Mouse (Mus musculus) kidney, embryonic 14.5 days (tissue): ENCODE measurements at regions not wholly inside any gene's neighbourhood (a gene's known extent, or its start where the extent isn't known, plus 50 kb on each side); places are given as distances from the start of the nearest gene placed in this dataset.

ENCODE experiments used
- ATAC-seq: fragments of 200-750 bp; cut with Nextera tagmentation; 2 replicates; pipeline ENCODE4 v1.8.0; 2017; ENCODE audit warnings: moderate number of reproducible peaks, mild to moderate bottlenecking, moderate TSS enrichment, moderate library complexity; ENCODE audit not compliant: low FRiP score, low TSS enrichment
- H3K27ac ChIP-seq: fragments of 300-500 bp; sonication (generic); 2 replicates; pipeline ENCODE4 v1.5.1; 2014; ENCODE audit warnings: low read depth, mild to moderate bottlenecking, low read length, moderate library complexity, mixed read lengths
- H3K27me3 ChIP-seq: fragments of 300-500 bp; sonication (generic); 2 replicates; pipeline ENCODE4 v1.6.1; 2014; ENCODE audit warnings: mild to moderate bottlenecking, low read length; ENCODE audit not compliant: control insufficient read depth, insufficient read depth
- H3K36me3 ChIP-seq: fragments of 300-500 bp; sonication (generic); 2 replicates; pipeline ENCODE4 v1.6.1; 2014; ENCODE audit warnings: low read length, mixed read lengths; ENCODE audit not compliant: control insufficient read depth, insufficient read depth
- H3K4me1 ChIP-seq: fragments of 300-500 bp; sonication (generic); 2 replicates; pipeline ENCODE4 v1.6.1; 2014; ENCODE audit warnings: low read length, mixed read lengths; ENCODE audit not compliant: control insufficient read depth, insufficient read depth
- H3K4me2 ChIP-seq: fragments of 300-500 bp; sonication (generic); replicated peaks from 2 replicates; pipeline ENCODE4 v1.6.1; 2014; ENCODE audit warnings: low read depth, mild to moderate bottlenecking, low read length
- H3K4me3 ChIP-seq: fragments of 300-500 bp; sonication (generic); 2 replicates; pipeline ENCODE4 v1.5.1; 2014; ENCODE audit warnings: mild to moderate bottlenecking, low read length
- H3K9ac ChIP-seq: fragments of 300-500 bp; sonication (generic); 2 replicates; pipeline ENCODE4 v1.6.1; 2014; ENCODE audit warnings: low read depth, mild to moderate bottlenecking, low read length, moderate library complexity
- H3K9me3 ChIP-seq: fragments of 300-500 bp; sonication (generic); 2 replicates; pipeline ENCODE4 v1.6.1; 2016; ENCODE audit warnings: low read length; ENCODE audit not compliant: control insufficient read depth
- WGBS: fragments of 180-500 bp; shearing (Covaris S2); extraction: QIAGEN DNeasy Blood & Tissue Kit; methylation state at CpG from one replicate; pipeline ENCODE4 v1.1.7; 2014; 5-methylcytosine and 5-hydroxymethylcytosine counted together

DNA sequence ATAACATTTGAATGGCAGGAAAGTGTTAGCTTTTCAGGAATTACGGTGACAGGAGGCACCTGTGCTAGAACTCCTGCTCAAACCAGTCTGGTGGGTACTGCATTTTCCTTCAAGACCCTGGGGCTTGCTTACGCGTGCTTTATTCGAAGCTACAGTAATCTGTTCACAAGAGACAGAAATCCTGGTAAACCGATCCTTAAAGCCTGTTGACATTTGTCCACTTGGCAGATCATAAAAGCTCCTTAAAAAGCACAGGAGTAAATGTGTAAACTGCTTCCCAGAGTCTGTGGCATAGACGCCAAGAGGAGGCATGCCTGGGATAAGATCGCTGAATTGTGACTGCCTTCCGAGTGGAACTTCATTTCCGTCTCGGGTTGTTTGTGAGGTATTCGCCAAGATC is 130.5 kb downstream of the Rpl36a-ps1 start:
- Histone ChIP-seq H3K9me3 (no peaks in the 10 kb centered on the region), H3K9ac (no peak overlapping the region), H3K36me3 (no peaks in the 10 kb centered on the region), H3K4me3 (no peak overlapping the region), H3K27me3 (no peaks in the 10 kb centered on the region), H3K4me2 (no peak overlapping the region), H3K27ac (peak overlapping the region; percentile 83; the same call in 1 of the 2 replicates), H3K4me1 (peaks cover 12% of the 10 kb centered on the region; the same call in 1 of the 2 replicates)
- 22% methylated on average over 11 of the region's 11 CpGs for WGBS
- peak; percentile 79 for ATAC-seq

DNA sequence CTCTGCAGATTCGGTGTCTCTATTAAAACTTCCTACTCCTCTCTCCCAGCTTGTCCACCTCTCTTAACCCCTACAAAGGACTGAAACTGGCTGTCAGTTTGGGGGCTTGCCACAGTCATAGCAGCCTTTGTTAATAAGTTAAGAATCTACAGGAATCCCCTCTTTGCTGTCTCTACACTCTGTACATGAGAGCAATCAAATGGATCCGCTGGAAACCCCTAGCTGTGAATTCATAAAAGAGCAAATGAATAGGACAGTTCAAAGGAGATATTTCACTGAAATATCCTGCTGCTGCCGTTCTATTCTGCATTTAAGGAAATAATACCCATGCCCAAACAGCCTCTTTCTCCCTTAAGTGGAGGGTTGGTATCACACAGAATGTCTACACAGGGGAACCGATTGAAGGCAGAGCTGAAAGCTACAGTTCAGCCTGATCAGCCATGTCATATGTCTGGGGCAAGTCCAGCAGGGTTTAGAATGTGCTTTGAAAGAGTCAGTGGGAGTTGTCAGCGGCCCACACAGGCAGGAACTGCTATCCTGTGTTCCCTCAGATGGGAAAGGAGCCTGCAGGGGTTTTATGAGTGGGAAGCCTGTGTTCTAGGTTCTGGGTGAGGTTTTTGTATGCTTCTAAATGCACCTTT is 131.9 kb downstream of the Rpl36a-ps1 start:
- ATAC-seq: no peak
- H3K9ac ChIP-seq: no peak overlapping the region
- peaks cover 12% of the 10 kb centered on the region; the same call in 1 of the 2 replicates for H3K4me1 ChIP-seq
- H3K4me2 ChIP-seq: no peak overlapping the region
- no peak overlapping the region for H3K4me3 ChIP-seq
- peak overlapping the region; percentile 83 for H3K27ac ChIP-seq
- H3K9me3 ChIP-seq: no peaks in the 10 kb centered on the region
- no peaks in the 10 kb centered on the region for H3K27me3 ChIP-seq
- WGBS: 44% methylated on average over 5 of the region's 5 CpGs
- no peaks in the 10 kb centered on the region for H3K36me3 ChIP-seq

DNA sequence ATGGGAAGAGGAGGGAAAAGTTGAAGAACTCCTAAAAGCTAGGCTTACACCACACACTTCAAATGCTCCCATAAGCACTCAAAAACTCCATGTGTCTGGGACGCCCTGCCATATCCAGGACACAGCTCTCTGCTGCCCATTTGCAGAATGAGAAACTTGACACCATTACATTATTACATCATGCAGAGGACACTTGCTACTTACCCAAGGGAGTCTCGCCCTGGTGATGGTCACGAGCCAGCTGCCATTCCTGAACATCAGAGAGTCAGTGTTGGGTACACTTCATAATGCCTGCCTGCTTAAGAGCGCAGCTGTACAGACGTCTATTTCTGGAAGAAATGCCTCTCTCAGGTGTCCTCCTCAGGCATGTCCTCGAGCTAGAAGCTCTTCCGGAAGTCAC is 135.3 kb downstream of the Rpl36a-ps1 start:
- H3K4me2 ChIP-seq: no peak overlapping the region
- no peaks in the 10 kb centered on the region for H3K36me3 ChIP-seq
- WGBS: 76% methylated on average over 7 of the region's 7 CpGs
- H3K4me1 ChIP-seq: peaks cover 12% of the 10 kb centered on the region; the same call in 1 of the 2 replicates
- H3K9me3 ChIP-seq: no peaks in the 10 kb centered on the region
- no peak overlapping the region for H3K4me3 ChIP-seq
- H3K27me3 ChIP-seq: no peaks in the 10 kb centered on the region
- H3K9ac ChIP-seq: no peak overlapping the region
- no peak overlapping the region for H3K27ac ChIP-seq
- no peak for ATAC-seq

DNA sequence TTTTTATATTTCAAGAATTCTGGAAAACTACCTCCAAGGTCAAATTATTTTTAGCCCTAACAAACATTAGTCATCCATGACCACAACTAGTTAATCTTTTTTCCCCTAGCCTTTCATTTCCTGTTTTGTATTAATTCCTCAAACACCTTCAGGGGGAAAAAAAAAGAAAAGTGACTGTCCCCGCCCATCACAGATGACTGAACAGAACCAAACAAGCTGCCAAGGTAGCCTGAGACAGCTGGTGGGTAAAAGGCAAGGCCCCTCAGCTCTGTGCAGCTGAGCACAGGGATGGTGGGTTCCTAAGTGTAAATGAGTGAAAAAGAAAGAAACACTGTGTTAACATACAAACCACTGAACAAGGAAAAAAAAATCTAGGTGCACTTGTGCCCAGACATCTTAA is 145.6 kb downstream of the Rpl36a-ps1 start:
- Histone ChIP-seq H3K9me3 (no peaks in the 10 kb centered on the region), H3K4me1 (0 out of 2 replicates have a peak, but pooled peaks cover 12% of the 10 kb centered on the region), H3K4me3 (no peak overlapping the region), H3K27ac (0 out of 2 replicates have a peak overlapping the region, but pooled peaks have one; percentile 19), H3K4me2 (no peak overlapping the region), H3K36me3 (no peaks in the 10 kb centered on the region), H3K9ac (no peak overlapping the region), H3K27me3 (no peaks in the 10 kb centered on the region)
- 52% methylated on average over 1 of the region's 1 CpGs for WGBS
- 0 out of 2 replicates have a peak, but pooled peaks have one; percentile 59 for ATAC-seq

DNA sequence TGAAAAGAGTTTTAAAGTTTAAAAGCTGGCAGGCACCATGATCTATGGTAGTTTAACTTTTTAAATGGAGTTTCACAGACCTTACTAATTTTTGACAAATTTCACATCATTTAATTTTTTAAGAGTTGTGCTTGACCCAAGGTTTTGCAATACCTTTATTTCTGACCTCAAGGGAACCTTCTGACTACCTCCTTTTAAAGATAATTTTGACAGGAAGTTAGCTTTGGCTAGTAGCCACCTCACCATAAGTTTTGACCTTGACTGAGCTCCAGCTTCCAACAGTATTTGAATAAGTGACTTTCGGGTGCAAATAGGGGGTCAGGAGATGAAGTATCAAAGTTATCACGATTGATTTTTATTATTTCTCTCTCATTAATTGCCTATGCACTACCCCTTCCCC is 149.9 kb downstream of the Rpl36a-ps1 start:
- WGBS: 67% methylated on average over 2 of the region's 2 CpGs
- Histone ChIP-seq H3K9ac (no peak overlapping the region), H3K27ac (no peak overlapping the region), H3K4me2 (no peak overlapping the region), H3K4me3 (no peak overlapping the region), H3K27me3 (no peaks in the 10 kb centered on the region), H3K9me3 (no peaks in the 10 kb centered on the region), H3K4me1 (0 out of 2 replicates have a peak, but pooled peaks cover 5% of the 10 kb centered on the region), H3K36me3 (no peaks in the 10 kb centered on the region)
- ATAC-seq: no peak

DNA sequence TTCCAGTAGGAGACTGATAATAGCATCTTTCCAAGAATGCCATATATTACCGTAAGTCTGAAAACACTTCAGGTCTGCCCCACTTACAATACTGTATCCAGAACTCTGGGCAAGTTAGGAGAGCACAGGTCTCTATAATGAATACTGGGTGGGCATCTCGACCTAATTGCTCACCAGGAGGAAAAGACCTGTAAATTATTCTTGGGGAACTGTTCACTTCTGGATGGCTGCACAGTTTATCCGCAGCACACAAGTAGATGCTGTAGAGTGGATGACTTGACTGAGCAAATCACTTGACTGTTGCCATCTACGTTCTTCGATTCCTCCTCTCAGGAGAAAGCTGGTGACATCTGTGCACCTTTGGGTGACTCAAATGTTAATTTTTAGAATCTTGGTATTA is 159.8 kb downstream of the Rpl36a-ps1 start:
- 65% methylated on average over 5 of the region's 5 CpGs for WGBS
- Histone ChIP-seq H3K9me3 (no peaks in the 10 kb centered on the region), H3K4me3 (no peak overlapping the region), H3K36me3 (no peaks in the 10 kb centered on the region), H3K4me2 (no peak overlapping the region), H3K4me1 (0 out of 2 replicates have a peak, but pooled peaks cover 5% of the 10 kb centered on the region), H3K9ac (no peak overlapping the region), H3K27ac (no peak overlapping the region), H3K27me3 (no peaks in the 10 kb centered on the region)
- no peak for ATAC-seq

DNA sequence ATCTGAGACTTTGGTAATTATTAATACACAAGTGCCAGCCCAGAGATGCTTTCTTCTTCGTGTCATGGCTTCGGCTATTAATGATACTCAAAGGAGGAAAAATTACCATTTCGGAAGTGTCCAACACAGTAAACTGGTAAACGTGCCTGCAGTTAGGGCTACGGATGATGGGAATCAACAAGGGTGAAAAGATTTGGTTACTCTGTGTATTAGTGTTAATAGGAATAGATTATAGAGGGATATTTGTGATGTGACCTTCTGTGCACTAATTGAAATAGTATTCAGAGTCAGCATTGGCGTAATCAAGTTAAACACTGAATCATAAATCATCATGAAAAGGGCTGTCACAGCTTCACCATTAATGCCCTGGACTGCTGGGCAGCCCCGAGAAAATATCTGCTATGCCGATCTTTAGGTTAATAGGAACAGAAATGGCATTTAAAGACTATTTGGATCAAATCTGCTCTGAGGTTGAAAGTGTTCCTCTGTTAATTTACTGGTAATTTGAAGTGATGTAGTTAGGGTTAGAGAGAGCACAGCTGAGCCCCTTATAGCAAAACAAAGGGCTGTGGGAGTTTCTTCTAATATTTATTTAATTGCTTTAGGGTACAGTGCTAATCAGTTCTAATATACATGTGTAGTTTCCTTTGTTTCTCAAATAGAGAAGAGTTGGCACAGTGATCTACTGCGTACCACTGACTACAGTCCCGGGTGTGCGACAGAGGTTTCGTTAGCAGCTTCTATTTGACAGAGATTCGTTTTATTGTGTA is 160.7 kb downstream of the Rpl36a-ps1 start:
- Histone ChIP-seq H3K4me1 (0 out of 2 replicates have a peak, but pooled peaks cover 5% of the 10 kb centered on the region), H3K9me3 (no peaks in the 10 kb centered on the region), H3K27me3 (no peaks in the 10 kb centered on the region), H3K4me2 (no peak overlapping the region), H3K4me3 (no peak overlapping the region), H3K27ac (no peak overlapping the region), H3K36me3 (no peaks in the 10 kb centered on the region), H3K9ac (no peak overlapping the region)
- WGBS: 60% methylated on average over 13 of the region's 13 CpGs
- ATAC-seq: no peak

DNA sequence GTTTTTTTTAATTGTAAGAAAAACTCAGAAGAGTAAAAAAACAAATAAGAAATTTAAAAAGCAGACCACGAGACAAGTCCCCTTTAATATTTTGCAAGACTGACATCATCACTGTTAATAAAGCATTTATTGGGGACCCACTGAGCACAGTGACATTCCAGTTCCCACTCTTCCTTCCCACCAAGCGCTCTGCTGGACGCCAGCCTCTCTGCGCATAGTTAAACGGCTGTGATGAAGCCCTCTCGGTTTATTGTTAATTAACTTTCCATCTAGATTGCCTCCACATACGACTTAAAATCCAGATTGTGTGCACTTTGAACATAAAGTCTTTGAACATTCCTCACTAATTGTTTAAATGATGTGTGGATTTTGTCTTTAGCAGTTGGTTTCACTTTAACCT is 161.7 kb downstream of the Rpl36a-ps1 start:
- H3K36me3 ChIP-seq: no peaks in the 10 kb centered on the region
- 66% methylated on average over 7 of the region's 7 CpGs for WGBS

More for the DNA sequence above, 161.7 kb downstream of the Rpl36a-ps1 start:
- no peak overlapping the region for H3K27ac ChIP-seq
- H3K4me3 ChIP-seq: no peak overlapping the region
- ATAC-seq: no peak
- no peak overlapping the region for H3K9ac ChIP-seq
- no peaks in the 10 kb centered on the region for H3K9me3 ChIP-seq
- H3K4me1 ChIP-seq: 0 out of 2 replicates have a peak, but pooled peaks cover 5% of the 10 kb centered on the region
- H3K27me3 ChIP-seq: no peaks in the 10 kb centered on the region
- H3K4me2 ChIP-seq: no peak overlapping the region
